Mouse (Mus musculus) cerebellum, adult (tissue): ENCODE data around the gene Nos1ap.

Experiments
- ATAC-seq: cut with Nextera tagmentation; 2 replicates; pipeline ENCODE4 v1.9.2; 2017; ENCODE audit warnings: mild to moderate bottlenecking, moderate library complexity, mixed read lengths; ENCODE audit not compliant: insufficient number of reproducible peaks, low FRiP score, low TSS enrichment

Gene Nos1ap

GRCm38 (mm10) chr1:170473460-170473859, 116.2 kb downstream of the Nos1ap start:
- no peak for ATAC-seq

GRCm38 (mm10) chr1:170472861-170473260, 116.8 kb downstream of the Nos1ap start:
- no peak for ATAC-seq

GRCm38 (mm10) chr1:170466099-170467009, 123.3 kb downstream of the Nos1ap start:
- 0 out of 2 replicates have a peak, but pooled peaks have one; percentile 24 for ATAC-seq

- ATAC-seq = no peak
These were observed 127.5 kb downstream of the Nos1ap start for GRCm38 (mm10) chr1:170462140-170462539.

GRCm38 (mm10) chr1:170459896-170460602, 129.6 kb downstream of the Nos1ap start:
- peak; percentile 59 for ATAC-seq

GRCm38 (mm10) chr1:170457673-170458072, 132.0 kb downstream of the Nos1ap start:
- ATAC-seq = no peak

- ATAC-seq = no peak
These were observed 133.6 kb downstream of the Nos1ap start for GRCm38 (mm10) chr1:170455910-170456700.

GRCm38 (mm10) chr1:170455387-170455786, 134.3 kb downstream of the Nos1ap start:
- ATAC-seq = no peak

- ATAC-seq = no peak
These were observed 136.2 kb downstream of the Nos1ap start for GRCm38 (mm10) chr1:170453455-170453854.

GRCm38 (mm10) chr1:170448244-170448643, 141.4 kb downstream of the Nos1ap start:
- no peak for ATAC-seq

- no peak for ATAC-seq
These were observed 144.2 kb downstream of the Nos1ap start for GRCm38 (mm10) chr1:170445458-170445857.

GRCm38 (mm10) chr1:170440367-170440766, 149.3 kb downstream of the Nos1ap start:
- ATAC-seq = no peak

GRCm38 (mm10) chr1:170438471-170439151, 151.1 kb downstream of the Nos1ap start:
- ATAC-seq = no peak

- ATAC-seq = no peak
These were observed 155.5 kb downstream of the Nos1ap start for GRCm38 (mm10) chr1:170434146-170434545.

- no peak for ATAC-seq
These were observed 156.0 kb downstream of the Nos1ap start for GRCm38 (mm10) chr1:170433661-170434060.

- ATAC-seq = no peak
These were observed 157.4 kb downstream of the Nos1ap start for GRCm38 (mm10) chr1:170432288-170432687.

GRCm38 (mm10) chr1:170431312-170431711, 158.3 kb downstream of the Nos1ap start:
- peak; percentile 59; the same call in 1 of the 2 replicates for ATAC-seq

- ATAC-seq = no peak
These were observed 159.0 kb downstream of the Nos1ap start for GRCm38 (mm10) chr1:170430660-170431059.

- ATAC-seq = no peak
These were observed 160.0 kb downstream of the Nos1ap start for GRCm38 (mm10) chr1:170429656-170430055.

GRCm38 (mm10) chr1:170428141-170428540, 161.5 kb downstream of the Nos1ap start:
- ATAC-seq = no peak
